Mouse (Mus musculus): ENCODE measurements at regions not wholly inside any gene's neighbourhood (a gene's known extent, or its start where the extent isn't known, plus 50 kb on each side); places are given as distances from the start of the nearest gene placed in this dataset.
"Not testable (repeated sequence)": the region's sequence is repeated elsewhere in the genome, so short reads cannot be mapped to it uniquely, and the experiment has no call there.

GRCm38 (mm10) chr4:131416209-131416608 lies 421.9 kb downstream of the Ptpru start:
- DNase-seq (ENCODE audit: low spot score in 2 of 2) = no peak

DNA sequence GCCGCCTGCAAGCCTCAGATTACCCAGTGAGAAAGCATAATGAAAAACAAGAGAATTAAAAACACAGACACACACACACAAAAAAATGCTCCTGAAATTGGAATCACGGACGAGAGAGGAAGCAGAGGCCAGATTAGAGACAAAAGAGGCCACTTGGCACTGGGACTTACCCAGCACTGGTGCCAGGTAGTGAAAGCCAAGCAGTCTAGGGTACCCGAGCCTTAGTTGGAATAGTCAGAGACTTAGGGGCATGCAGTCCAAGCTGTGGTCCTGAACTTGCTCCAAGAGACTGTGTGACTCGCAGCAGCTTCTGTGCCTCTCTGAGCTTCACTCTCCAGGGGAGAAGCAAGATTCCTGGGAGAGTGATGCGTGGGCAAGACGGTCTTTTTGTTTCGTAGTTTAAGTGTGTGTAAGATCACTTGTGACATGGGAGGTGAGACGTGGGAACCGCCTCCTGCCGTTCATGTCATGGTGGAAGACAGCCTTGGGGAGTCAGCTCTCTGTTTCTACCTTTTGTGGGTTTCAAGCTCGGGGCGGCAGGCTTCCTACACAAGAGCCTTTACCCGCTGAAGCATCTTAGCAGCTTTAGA lies 420.8 kb downstream of the Ptpru start:
- no peak for DNase-seq (ENCODE audit: low spot score in 2 of 2)

- no peak for DNase-seq (ENCODE audit: low spot score in 2 of 2)
Measured at GRCm38 (mm10) chr4:131425311-131425710, 412.8 kb downstream of the Ptpru start.

GRCm38 (mm10) chr4:131427871-131428270 lies 410.2 kb downstream of the Ptpru start:
- no peak for DNase-seq (ENCODE audit: low spot score in 2 of 2)

- no peak for DNase-seq (ENCODE audit: low spot score in 2 of 2)
Measured at GRCm38 (mm10) chr4:131429356-131429755, 408.7 kb downstream of the Ptpru start.

GRCm38 (mm10) chr4:131430420-131430819 lies 407.7 kb downstream of the Ptpru start:
- DNase-seq (ENCODE audit: low spot score in 2 of 2) = no peak

GRCm38 (mm10) chr4:131431188-131431587 lies 406.9 kb downstream of the Ptpru start:
- DNase-seq (ENCODE audit: low spot score in 2 of 2) = peak; percentile 37 to 71

GRCm38 (mm10) chr4:131432591-131433177 lies 405.4 kb downstream of the Ptpru start:
- no peak for DNase-seq (ENCODE audit: low spot score in 2 of 2)

- DNase-seq (ENCODE audit: low spot score in 2 of 2) = no peak
Measured at GRCm38 (mm10) chr4:131435222-131435621, 402.9 kb downstream of the Ptpru start.

DNA sequence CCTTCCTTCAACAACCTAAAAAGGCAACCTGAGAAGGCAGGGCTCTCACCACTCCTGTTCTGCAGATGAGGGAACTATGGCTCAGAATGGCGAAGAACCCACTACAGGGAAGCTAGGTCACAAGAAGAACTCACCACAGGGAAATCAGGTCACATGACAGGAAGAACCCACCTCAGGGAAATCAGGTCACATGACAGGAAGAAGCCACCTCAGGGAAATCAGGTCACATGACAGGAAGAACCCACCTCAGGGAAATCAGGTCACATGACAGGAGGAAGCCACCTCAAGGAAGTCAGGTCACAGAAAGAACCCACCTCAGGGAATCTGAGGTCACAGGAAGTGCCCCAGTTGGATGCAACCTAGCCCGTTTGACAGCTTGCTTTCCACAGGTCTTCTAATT lies 399.7 kb downstream of the Ptpru start:
- DNase-seq (ENCODE audit: low spot score in 2 of 2) = no peak

DNA sequence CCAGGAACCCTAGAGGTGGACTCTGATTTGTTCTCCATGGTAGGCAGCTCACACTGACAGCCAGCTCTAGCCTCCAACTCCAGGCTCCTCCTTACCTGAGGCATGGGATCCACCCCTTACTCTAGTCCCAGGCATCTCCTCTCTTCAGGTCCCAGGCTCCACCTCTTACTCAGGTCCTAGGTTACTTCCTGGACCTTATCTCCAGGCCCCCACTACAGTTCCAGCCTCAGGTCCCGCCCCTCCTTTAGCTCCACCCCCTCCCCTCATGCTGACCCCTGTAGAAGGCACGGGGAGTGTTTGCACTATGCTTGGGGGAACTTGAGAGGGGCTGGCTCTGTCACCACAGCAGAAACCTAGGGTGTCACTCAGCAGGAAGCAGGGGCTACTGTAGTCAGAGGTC lies 399.2 kb downstream of the Ptpru start:
- no peak for DNase-seq (ENCODE audit: low spot score in 2 of 2)

- no peak for DNase-seq (ENCODE audit: low spot score in 2 of 2)
Measured at GRCm38 (mm10) chr4:131440845-131441244, 397.2 kb downstream of the Ptpru start.

GRCm38 (mm10) chr4:131443518-131443917 lies 394.6 kb downstream of the Ptpru start:
- no peak for DNase-seq (ENCODE audit: low spot score in 2 of 2)

DNA sequence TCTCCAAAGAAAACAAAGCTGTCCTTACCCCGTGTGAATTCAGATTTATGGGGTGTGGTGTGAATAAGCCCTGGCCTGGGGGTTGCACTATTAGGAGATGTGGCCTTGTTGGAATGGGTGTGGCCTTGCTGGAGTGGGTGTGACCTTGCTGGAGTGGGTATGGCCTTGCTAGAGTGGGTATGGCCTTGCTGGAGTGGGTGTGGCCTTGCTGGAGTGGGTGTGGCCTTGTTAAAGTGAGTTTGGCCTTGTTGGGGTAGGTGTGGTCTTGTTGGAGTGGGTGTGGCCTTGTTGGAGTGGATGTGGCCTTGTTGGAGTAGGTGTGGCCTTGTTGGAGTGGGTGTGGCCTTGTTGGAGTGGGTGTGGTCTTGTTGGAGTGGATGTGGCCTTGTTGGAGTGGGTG lies 387.8 kb downstream of the Ptpru start:
- DNase-seq (ENCODE audit: low spot score in 2 of 2) = not testable (repeated sequence)

DNA sequence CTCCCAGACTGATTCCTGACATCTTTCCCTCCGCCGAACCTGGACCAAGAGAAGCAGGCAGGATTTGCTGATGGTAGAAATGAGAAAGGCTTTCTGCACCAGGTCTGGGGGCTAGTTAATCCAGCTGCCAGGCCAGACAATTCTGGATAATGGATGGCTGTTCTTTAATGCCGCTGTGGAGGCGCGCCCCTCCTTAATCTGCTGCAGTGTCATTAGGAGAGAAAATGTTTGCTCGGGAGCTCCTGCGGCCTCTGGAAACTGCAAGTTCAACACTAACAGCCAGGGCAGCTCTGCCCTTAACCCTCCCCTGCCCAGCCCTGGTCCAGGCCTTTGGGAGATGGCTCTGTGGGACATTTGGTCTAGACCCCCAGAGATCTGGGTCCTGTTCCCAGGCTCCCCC lies 380.5 kb downstream of the Ptpru start:
- no peak for DNase-seq (ENCODE audit: low spot score in 2 of 2)

DNA sequence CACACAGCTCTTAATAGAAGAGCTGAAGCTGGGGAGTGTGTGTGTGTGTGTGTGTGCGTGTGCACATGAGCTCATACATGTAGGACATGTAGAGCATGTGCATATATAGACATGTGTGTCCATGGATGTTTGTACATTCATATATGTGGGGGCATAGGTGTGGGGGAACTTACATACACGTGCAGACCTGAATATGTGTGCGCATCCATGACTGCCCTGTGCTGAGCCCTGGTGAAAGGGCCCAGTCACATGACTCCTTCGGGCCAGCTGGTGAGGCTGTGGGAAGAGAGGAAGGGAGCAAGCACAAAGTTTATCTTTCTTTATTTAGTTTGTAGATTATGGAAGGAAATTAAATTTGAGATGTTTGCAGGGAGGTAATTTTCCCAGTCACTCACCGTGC lies 378.3 kb downstream of the Ptpru start:
- no peak for DNase-seq (ENCODE audit: low spot score in 2 of 2)

- no peak for DNase-seq (ENCODE audit: low spot score in 2 of 2)
Measured at GRCm38 (mm10) chr4:131461312-131461711, 376.8 kb downstream of the Ptpru start.

DNA sequence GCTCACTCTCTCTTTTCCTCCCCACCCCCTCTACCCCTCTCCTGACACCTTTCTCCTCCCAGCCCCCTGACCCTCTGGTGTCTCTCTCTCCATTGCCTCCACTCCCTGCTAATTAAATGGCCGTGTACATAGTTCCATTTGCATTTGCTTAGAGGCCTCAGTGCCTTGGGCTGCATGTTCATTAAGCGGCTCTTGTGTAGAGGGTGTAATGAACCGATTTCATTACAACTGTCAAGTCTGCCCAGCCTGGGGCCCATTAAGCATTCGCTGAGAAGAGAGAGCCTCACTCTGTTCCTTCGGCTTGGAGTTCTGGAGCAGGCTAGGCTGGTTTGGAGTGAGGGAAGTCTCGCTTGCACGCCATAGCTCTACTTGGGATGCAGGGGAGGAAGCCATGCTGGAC lies 376.4 kb downstream of the Ptpru start:
- no peak for DNase-seq (ENCODE audit: low spot score in 2 of 2)

DNA sequence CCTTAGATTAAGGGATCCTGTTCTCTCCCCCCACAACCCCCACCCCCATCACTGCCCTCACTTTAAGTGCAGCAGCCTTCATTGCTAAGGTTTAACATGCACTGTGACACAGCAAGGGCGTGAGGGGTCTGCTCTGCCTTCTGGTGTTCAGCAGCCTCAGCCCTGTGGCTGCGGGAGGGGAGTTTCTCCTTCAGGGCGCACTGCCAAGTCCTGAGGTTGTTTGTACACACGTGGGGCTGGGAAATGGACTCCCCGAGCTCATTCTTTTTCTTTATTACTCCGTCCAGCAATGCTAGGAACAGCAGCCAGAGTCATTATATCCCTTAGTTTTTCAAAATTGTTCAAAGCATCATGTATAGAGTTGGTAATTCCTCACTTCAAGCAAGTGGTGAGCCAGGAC lies 363.1 kb downstream of the Ptpru start:
- DNase-seq (ENCODE audit: low spot score in 2 of 2) = no peak

DNA sequence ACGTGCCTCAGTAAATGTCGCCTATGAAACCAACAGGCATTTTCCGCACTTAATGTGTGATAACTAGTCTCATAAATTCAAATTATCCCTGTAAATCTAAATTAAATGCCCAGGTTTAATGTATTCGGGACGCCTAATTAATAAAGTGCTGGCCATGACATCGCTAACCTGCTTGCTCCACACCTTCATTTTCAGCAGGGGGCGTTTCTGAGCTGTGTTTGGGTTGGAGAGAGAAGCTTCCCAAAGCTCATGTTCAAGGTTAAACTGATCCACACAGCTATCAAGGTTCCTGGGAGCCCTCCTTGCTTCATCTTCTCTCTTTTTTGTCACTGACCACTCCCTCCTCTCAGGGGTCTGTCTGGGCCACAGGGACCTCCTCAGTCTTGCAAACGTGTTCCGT lies 359.2 kb downstream of the Ptpru start:
- DNase-seq (ENCODE audit: low spot score in 2 of 2) = no peak

DNA sequence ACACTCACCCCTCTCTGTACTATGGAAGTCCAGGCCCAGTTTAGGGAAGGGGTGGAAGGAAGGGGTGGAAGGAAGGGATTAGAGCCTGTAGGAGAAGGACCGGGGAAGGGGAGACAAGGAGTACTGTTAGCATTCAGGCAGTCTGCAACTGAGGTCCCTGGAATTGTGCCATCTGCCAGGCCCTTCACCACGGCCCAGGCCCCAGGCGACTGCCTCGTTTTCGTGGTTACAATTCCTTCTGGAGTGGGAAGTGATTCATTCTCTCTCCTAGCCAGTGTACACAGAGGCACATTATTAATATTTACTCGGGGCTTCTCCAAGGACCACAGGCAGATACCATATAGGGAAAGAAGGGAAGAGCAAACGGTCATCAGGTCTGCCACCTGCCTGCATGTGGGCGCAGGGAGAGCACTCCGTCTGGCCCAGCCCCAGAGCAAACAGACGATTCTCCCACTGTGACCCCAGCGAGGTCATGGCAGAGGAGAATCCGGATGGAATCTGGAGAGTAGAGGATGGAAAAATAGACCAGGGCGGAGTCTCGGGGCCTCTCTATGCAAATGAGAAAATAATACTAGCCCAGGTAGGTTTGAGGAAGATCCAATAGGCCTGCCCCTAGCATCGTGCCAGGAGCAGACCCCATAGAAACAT lies 354.0 kb downstream of the Ptpru start:
- DNase-seq (ENCODE audit: low spot score in 2 of 2) = no peak

DNA sequence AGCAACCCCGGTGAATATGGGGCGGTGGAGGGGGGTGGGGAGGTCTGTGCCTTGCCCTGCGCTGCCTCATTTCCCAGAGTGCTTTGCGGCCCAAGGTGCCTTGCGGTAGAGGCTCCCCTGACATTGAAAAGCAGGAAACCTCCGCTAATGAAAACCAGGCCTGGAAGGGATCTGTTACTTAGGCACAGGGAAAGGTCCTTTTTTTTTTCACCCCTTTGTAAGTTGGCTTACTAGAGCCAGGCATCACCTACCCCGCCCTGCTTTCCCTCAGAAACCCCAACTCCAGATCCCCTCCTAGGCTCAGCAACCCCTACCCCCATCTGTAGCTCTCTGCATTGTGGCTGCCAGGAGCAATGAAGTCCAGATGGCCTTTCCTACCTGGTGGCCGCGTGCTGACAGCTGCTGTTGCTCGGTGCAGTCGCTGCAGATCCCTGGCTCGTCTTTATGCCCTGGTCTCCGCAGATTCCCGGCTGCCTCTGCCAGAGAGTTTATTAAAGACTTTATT lies 353.4 kb downstream of the Ptpru start:
- DNase-seq (ENCODE audit: low spot score in 2 of 2) = no peak

- no peak for DNase-seq (ENCODE audit: low spot score in 2 of 2)
Measured at GRCm38 (mm10) chr4:131485126-131485825, 352.8 kb downstream of the Ptpru start.

Measured in urinary bladder, postnatal 4 days (tissue).